Mouse (Mus musculus) c-Kit-positive CD71-positive TER-119-positive erythroid progenitor cells, embryonic 14.5 days (primary cell): ENCODE measurements at regions not wholly inside any gene's neighbourhood (a gene's known extent, or its start where the extent isn't known, plus 50 kb on each side); places are given as distances from the start of the nearest gene placed in this dataset.
"Not testable (repeated sequence)": the region's sequence is repeated elsewhere in the genome, so short reads cannot be mapped to it uniquely, and the experiment has no call there.

ENCODE experiments used
- DNase-seq: peaks from one replicate; pipeline ENCODE4 v3.0.0-alpha.2; 2013; ENCODE audit warnings: low spot score

GRCm38 (mm10) chr12:119102106-119102505 is 135.9 kb upstream of the Abcb5 start:
- not testable (repeated sequence) for DNase-seq

- no peak for DNase-seq
Observed at GRCm38 (mm10) chr12:119099736-119100135, 133.5 kb upstream of the Abcb5 start.

- no peak for DNase-seq
Observed at GRCm38 (mm10) chr12:119097814-119098213, 131.6 kb upstream of the Abcb5 start.

- DNase-seq = no peak
Observed at GRCm38 (mm10) chr12:119094314-119094713, 128.1 kb upstream of the Abcb5 start.

- DNase-seq = no peak
Observed at GRCm38 (mm10) chr12:119093402-119093801, 127.2 kb upstream of the Abcb5 start.

GRCm38 (mm10) chr12:119089292-119089691 is 123.1 kb upstream of the Abcb5 start:
- DNase-seq = no peak

- no peak for DNase-seq
Observed at GRCm38 (mm10) chr12:119088666-119089065, 122.4 kb upstream of the Abcb5 start.

GRCm38 (mm10) chr12:119084814-119085213 is 118.6 kb upstream of the Abcb5 start:
- no peak for DNase-seq

- no peak for DNase-seq
Observed at GRCm38 (mm10) chr12:119082781-119083180, 116.6 kb upstream of the Abcb5 start.

GRCm38 (mm10) chr12:119075825-119076224 is 109.6 kb upstream of the Abcb5 start:
- DNase-seq = no peak

GRCm38 (mm10) chr12:119074742-119075478 is 108.7 kb upstream of the Abcb5 start:
- DNase-seq = no peak

GRCm38 (mm10) chr12:119074147-119074546 is 107.9 kb upstream of the Abcb5 start:
- no peak for DNase-seq

GRCm38 (mm10) chr12:119070963-119071362 is 104.7 kb upstream of the Abcb5 start:
- DNase-seq = no peak

GRCm38 (mm10) chr12:119070446-119070845 is 104.2 kb upstream of the Abcb5 start:
- no peak for DNase-seq

GRCm38 (mm10) chr12:119069747-119070146 is 103.5 kb upstream of the Abcb5 start:
- no peak for DNase-seq

- DNase-seq = no peak
Observed at GRCm38 (mm10) chr12:119068079-119068478, 101.9 kb upstream of the Abcb5 start.

GRCm38 (mm10) chr12:119062931-119063330 is 96.7 kb upstream of the Abcb5 start:
- DNase-seq = no peak

- DNase-seq = no peak
Observed at GRCm38 (mm10) chr12:119062490-119062889, 96.3 kb upstream of the Abcb5 start.

- DNase-seq = no peak
Observed at GRCm38 (mm10) chr12:119054560-119054959, 88.3 kb upstream of the Abcb5 start.

GRCm38 (mm10) chr12:119051692-119052379 is 85.6 kb upstream of the Abcb5 start:
- DNase-seq = no peak

GRCm38 (mm10) chr12:119038306-119038705 is 72.1 kb upstream of the Abcb5 start:
- DNase-seq = no peak

GRCm38 (mm10) chr12:119034828-119035227 is 68.6 kb upstream of the Abcb5 start:
- DNase-seq = no peak

- no peak for DNase-seq
Observed at GRCm38 (mm10) chr12:119028711-119029110, 62.5 kb upstream of the Abcb5 start.

- DNase-seq = no peak
Observed at GRCm38 (mm10) chr12:119028161-119028560, 61.9 kb upstream of the Abcb5 start.
